Mouse (Mus musculus) layer of hippocampus, postnatal 25 days (tissue): ENCODE results near the gene Vmn1r69. TPM values are rescaled to one million over a fixed set of nuclear protein-coding genes. Genes with fewer than 3 reads are reported as not detected.

Experiments
- DNase-seq, 2 experiments: peaks; one replicate each; pipeline ENCODE4 v3.0.0; 2022; ENCODE audit warnings: mixed read lengths in 2 of 2, low spot score in 1 of 2; ENCODE audit errors: extremely low spot score in 1 of 2
- total RNA-seq, 2 experiments: library from RNA; stranded (reverse); gene quantifications; 2 replicates each; pipeline ENCODE4 v1.2.3; 2021

The Vmn1r69 gene
- not detected for total RNA-seq

GRCm38 (mm10) chr7:10613559-10613958 lies at the start of gene Vmn1r69:
Gene Vmn1r69, minus strand, starts transcription at chr7:10613659.
- no peak for DNase-seq

- no peak for DNase-seq
Measured at GRCm38 (mm10) chr7:10631232-10631631, 17.8 kb upstream of the Vmn1r69 start, which contains the start of gene Vmn1r70. Gene Vmn1r70, plus strand, starts transcription at chr7:10631532.

GRCm38 (mm10) chr7:10558385-10558784 lies 55.1 kb downstream of the Vmn1r69 start, which contains the start of gene Vmn1r68:
Gene Vmn1r68, minus strand, starts transcription at chr7:10558485.
- no peak for DNase-seq

Other genes with a start within 250 kb of the Vmn1r69 start
- gene Vmn1r67, start 170.3 kb downstream of the Vmn1r69 start, total RNA-seq: not detected
- gene Zik1, start 118.3 kb downstream of the Vmn1r69 start, total RNA-seq: 10 to 100 TPM; 15.6 to 15.8 TPM
- gene Vmn1r68, start 55.2 kb downstream of the Vmn1r69 start, total RNA-seq: not detected
- gene Vmn1r70, start 17.9 kb upstream of the Vmn1r69 start, total RNA-seq: not detected
- gene Nlrp4b, start 74.1 kb upstream of the Vmn1r69 start, total RNA-seq: not detected
- gene Vmn1r71, start 140.7 kb upstream of the Vmn1r69 start, total RNA-seq: not detected